Mouse (Mus musculus) CD8-positive naive resting alpha-beta T cell, adult 2 months (primary cell): ENCODE measurements around the gene Hagh.
A peak's percentile ranks its signal among the peaks of the same experiment; 100 is the strongest.

Experiments used
- DNase-seq, 2 experiments: peaks; one replicate each; pipeline ENCODE4 v3.0.0; 2022; ENCODE audit warnings: low read depth in 2 of 2, low spot score in 2 of 2

The Hagh gene

GRCm38 (mm10) chr17:24839842-24840241 is at the start of gene Hagh:
Gene Hagh (plus strand): TSS chr17:24840143.
- no peak for DNase-seq

- no peak for DNase-seq
Measured at GRCm38 (mm10) chr17:24792190-24792589, 47.8 kb upstream of the Hagh start.

- no peak for DNase-seq
Measured at GRCm38 (mm10) chr17:24794791-24795190, 45.2 kb upstream of the Hagh start.

GRCm38 (mm10) chr17:24796969-24797368 is 43.0 kb upstream of the Hagh start:
- no peak for DNase-seq

GRCm38 (mm10) chr17:24798229-24798628 is 41.7 kb upstream of the Hagh start:
- no peak for DNase-seq

GRCm38 (mm10) chr17:24799476-24799875 is 40.5 kb upstream of the Hagh start:
- DNase-seq: no peak

GRCm38 (mm10) chr17:24800524-24800923 is 39.4 kb upstream of the Hagh start:
- no peak for DNase-seq

GRCm38 (mm10) chr17:24803952-24804951 is 35.7 kb upstream of the Hagh start, which contains the start of gene Meiob:
Gene Meiob (plus strand): TSS chr17:24804289.
- DNase-seq: peak; percentile 35 to 44

GRCm38 (mm10) chr17:24811211-24811610 is 28.7 kb upstream of the Hagh start:
- DNase-seq: no peak

GRCm38 (mm10) chr17:24812215-24812614 is 27.7 kb upstream of the Hagh start:
- no peak for DNase-seq

GRCm38 (mm10) chr17:24815256-24815655 is 24.7 kb upstream of the Hagh start:
- no peak for DNase-seq

GRCm38 (mm10) chr17:24817503-24817902 is 22.4 kb upstream of the Hagh start:
- DNase-seq: no peak

- DNase-seq: no peak
Measured at GRCm38 (mm10) chr17:24818172-24818571, 21.8 kb upstream of the Hagh start.

GRCm38 (mm10) chr17:24819469-24819868 is 20.5 kb upstream of the Hagh start:
- DNase-seq: no peak

GRCm38 (mm10) chr17:24821351-24822280 is 18.3 kb upstream of the Hagh start:
- DNase-seq: no peak

GRCm38 (mm10) chr17:24840341-24840740 is 398 bp downstream of the Hagh start:
- no peak for DNase-seq

GRCm38 (mm10) chr17:24841133-24841532 is 1.2 kb downstream of the Hagh start:
- DNase-seq: peak; percentile 23 to 38

GRCm38 (mm10) chr17:24842631-24843030 is 2.7 kb downstream of the Hagh start:
- DNase-seq: no peak

- DNase-seq: no peak
Measured at GRCm38 (mm10) chr17:24844525-24844924, 4.6 kb downstream of the Hagh start.

- DNase-seq: no peak
Measured at GRCm38 (mm10) chr17:24847386-24847785, 7.4 kb downstream of the Hagh start.

GRCm38 (mm10) chr17:24848600-24849031 is 8.7 kb downstream of the Hagh start:
- no peak for DNase-seq

- no peak for DNase-seq
Measured at GRCm38 (mm10) chr17:24849733-24850064, 9.8 kb downstream of the Hagh start.
